Mouse (Mus musculus) adrenal gland, postnatal 25 days (tissue): ENCODE data around the gene Lcp2. TPM values are rescaled to one million over a fixed set of nuclear protein-coding genes. Genes with fewer than 3 reads are reported as not detected.

ENCODE experiments used
- DNase-seq: peaks from one replicate; pipeline ENCODE4 v3.0.0; 2021; ENCODE audit warnings: mixed read lengths
- total RNA-seq: library from RNA; stranded (reverse); gene quantifications from 2 replicates; pipeline ENCODE4 v1.2.3, GENCODE M21; 2021

Lcp2 gene
- total RNA-seq, 1 experiment from 2014 or later: 3.0 TPM

DNA sequence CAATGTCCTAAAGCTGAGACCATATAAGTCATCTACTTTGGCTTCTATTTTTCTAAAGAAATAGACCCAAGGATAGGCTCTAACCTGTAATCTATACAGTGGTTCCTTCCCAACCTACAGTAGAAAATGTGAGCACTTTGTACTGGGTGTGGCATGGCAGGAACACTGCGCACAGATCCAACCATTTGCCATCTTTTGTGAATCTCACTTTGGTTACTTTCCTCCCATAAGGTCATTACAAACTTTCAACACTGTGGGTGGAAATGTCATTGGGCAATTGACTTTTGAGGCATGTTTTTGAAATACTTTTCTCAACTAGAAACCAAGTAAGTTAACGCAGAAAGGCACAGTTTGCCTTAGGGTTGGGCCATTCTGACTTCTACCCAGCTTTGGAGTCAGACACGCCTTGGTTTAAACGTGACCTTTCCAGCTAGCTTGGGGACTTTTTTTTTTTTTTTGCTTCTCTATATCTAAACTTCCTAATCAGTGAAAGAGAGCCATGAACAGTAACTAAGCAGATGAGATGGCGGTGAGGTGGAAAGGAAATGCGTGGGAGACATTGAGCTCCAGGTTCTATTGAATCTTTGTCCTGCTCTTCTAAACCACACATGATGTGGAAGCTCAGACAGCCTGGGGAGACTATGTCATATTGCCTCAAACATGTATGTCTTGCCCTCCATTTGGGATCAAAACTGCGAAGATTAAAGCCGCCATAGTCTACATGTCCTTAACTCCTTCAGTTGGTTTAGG lies 1.8 kb downstream of the Lcp2 start:
- no peak for DNase-seq

DNA sequence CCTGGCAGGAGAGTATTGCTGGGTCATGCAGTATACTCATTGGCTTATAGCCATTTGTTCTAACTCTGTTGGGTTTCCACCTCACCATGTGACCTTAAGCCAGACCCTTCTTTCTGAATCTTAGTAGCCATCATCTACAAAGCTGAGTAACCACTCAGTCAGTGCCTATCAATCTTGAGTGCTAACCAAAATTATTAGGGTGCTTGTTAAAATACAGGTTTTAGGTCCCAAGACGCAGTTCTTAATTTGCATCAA lies 2.3 kb downstream of the Lcp2 start:
- no peak for DNase-seq

DNA sequence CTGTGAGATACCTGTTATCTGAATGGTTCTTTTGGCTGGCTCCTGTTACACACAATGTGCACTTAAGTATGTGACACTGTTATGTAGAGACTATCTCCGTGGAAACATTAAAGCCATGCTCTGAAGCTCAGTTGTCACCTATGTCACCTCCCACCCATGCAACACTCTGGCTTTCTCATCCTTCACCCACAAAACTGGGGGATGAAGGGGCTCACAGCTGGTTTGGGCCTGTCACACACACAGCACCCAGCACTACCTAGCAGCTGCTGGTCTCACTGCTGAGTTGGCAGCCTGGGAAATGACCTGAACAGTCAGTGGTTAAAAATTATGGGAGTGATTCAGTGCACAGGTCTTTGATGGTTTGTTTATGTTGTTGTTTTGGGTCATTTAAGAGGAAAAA lies 3.3 kb downstream of the Lcp2 start:
- no peak for DNase-seq

DNA sequence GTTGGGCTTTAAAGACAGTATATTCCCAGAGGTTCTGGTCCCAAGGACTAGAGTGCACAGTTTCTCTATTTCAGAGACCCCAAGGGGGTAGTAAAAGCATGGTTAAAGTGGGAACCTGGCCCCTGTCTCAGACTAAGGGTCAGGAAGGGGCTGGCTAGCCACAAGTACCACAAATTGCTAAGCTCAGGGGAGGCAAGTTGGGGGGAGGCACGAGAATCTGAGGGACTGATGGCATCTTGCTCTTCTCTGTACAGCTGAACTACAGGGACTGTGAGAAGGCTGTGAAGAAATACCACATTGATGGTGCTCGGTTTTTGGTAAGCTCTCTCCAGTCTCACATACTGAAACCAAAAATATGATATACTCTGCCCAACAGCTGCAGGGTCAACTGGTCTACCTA lies 3.9 kb downstream of the Lcp2 start:
- DNase-seq: no peak

DNA sequence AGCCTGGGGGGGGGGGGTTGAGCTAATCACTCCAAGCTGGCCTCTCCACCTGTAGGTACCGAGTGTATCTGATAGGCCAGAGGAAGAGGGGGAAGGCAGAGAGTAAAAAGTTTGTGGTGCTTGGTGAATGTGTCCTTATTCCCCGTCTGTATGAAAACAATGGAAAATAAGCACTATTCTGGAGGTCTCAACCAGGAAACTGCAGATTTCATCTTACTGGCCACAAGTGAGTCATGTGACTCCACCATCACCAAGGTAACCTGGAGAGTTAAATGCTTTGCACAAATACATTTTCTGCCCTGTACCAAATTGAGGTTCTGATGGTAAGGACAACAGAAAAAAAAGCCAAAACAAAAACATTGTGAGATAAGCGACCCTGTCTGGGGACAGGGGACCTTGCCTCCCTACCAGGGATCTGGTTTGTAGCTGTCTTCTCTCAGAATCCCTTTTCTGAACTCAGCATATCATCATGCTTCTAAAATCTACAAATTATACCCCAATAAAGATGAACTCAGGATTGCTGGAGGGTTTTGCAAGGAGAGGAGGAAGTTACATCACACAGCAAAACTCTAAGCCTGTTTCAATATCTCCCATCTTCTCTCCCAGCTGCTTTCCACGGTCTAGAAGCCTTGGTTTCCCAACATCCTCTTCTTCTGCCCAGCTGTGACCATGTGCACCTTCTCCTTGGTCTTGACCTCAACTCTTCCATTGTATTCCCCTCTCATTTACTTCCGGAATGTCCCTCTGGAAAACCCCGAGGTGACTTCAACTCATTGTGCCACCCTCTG lies 6.5 kb downstream of the Lcp2 start:
- DNase-seq: no peak

DNA sequence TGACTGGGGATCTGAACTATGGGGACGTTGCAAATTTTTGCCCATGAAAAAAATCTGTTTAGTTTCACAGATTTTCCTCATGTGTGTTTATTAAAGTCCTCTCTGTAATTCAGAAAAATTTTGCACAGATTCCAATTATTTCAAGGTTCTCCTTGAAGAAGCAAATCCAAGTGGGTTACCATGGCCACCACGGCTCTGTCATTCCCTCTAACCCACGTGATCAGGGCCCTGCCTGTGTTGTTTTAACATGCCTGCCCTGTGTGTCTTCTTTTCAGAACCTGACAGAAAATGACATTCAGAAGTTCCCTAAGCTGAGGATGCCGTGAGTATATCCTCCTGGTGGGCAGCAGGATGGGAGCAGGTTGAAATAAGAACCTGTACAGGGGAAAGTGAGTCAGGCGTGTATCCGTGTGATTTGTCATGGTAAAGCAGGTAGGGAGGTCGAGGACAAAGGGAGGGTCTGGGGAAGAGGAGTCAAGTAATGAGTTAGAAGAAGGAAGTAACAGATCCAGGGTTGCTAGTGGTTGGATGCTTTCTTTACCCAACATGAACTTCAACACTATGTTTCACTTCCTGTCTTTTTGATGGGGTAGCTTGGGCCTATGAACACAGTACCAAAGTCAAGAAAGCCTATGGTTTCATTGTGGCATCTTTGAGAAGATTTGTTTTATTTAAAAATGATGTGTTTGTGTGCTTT lies 7.5 kb downstream of the Lcp2 start:
- DNase-seq: no peak

DNA sequence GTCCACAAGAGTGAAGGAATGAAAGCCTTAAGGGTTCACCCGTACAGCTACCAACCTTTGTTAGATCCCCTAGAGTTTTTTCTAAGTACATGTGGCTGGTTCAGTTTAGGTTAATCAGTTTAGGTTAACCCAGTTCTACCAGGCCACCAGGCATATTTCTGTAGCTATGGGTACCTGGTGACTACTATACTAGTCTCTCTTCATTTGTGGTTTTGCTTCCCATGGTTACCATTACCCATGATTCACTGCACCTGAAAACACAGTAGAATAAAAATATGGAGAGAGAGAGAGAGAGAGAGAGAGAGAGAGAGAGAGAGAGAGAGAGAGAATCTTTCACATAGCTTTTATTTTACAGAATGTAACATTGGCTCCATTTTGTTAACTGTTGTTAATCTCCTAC lies 10.0 kb downstream of the Lcp2 start:
- DNase-seq: no peak

DNA sequence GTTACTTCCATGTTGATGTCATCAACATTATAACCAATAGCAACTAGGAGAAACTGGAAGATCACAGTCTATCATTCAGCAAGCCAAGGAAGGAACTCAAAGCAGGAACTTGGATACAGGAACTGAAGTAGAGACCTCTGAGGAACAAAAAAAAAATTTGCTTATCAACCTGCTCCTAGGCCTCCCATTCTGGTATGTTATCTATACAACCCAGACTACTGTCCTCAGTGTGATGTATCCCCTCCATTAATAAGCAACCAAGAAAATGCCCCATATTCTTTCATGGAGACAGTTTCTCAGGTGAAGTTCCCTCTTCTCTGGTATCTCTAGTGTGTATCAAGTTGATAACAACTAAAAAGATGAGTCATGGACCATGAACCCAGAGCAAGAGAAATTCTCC lies 11.6 kb downstream of the Lcp2 start:
- DNase-seq: no peak

DNA sequence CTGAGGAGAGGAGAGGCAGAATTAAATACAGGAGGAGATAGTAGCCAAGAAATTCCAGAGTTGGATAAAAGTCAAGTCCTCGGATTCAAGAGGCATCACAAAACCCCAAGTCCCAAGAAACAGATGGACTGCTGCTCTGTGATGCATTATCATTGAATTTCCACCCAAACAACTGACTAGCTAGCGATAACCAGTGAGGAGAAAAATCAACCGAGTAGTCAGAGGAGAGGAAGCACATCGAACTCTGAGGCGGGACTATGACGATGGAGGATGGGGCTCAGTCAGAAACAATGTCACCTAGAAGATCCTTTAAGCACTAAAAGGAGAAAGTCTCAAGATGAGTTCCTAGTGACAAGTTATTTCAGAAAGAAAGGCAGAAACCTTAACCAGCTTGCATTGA lies 12.2 kb downstream of the Lcp2 start:
- no peak for DNase-seq

DNA sequence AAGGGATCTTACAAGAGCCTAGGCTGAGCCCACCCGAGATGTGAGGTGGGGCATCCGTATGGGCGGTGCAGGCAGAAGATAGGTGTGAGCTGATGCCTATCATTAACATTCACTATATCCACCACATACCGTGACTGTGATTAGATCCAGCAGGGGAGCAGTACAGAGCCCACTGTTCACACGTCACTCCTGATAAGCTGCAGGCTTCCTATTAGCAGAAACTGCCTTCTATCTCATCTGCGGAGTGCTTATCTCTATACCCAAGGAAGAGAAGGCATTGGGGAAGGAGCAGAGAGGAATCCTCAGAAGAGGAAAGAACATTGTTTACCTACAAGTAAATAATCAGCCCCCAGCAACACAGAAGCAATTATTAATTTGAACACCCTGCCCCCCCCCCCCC lies 15.0 kb downstream of the Lcp2 start:
- DNase-seq: no peak

DNA sequence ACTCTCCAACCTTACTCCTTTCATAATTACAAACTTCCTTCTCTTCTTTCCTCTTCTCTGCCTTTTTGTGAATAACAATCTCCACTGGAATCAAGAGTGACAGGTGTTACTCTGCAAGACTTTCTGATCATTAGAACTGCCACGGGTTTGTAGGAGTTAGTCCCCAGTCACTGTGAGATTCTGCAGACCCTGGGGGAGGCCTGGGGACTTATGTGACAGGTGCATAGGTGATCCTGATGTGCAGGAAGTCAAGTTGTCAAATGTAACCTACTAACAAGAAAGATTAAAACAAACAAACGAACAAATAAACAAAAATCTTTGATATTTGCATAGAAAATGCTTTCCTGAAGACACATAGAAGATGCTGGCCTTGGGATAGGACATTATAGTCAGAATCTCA lies 16.5 kb downstream of the Lcp2 start:
- no peak for DNase-seq

DNA sequence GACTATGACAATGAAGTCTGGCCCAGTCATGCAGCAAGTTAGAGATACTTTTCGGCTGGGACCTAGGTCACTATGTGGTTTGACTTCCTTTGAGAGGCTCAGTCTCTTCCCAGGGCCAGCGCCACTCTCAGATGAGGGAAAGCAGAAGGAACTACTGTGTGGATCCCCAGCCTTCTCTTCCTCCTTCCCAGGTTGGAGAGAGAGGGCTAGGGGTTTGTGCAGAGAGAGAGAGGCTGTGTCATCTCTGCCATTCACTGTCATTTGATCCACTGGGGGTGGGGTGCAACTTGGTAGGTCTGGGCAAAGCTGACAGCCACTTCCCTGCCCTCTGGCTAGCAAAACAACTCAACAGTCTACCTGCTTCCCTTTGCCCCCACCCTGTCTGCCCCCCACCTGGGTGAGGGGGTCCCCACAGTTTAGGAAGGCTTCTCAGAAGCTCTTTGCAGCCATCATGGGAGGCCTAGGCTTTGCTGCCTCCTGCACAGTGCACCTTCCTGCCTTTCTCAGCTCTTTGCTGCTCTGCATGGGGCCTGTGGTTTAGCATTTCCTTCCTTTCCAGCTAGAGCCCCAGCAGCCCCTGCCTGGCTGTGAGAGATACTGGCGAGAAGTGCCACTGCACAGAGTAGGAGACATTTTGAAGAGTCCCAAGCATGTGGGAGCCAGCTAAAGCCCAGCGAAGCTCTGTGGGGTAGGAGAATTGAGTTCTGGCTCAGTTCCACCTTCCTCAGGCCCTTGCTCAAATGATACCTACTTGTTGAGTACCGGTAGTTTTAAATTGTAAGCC lies 17.2 kb downstream of the Lcp2 start:
- no peak for DNase-seq

DNA sequence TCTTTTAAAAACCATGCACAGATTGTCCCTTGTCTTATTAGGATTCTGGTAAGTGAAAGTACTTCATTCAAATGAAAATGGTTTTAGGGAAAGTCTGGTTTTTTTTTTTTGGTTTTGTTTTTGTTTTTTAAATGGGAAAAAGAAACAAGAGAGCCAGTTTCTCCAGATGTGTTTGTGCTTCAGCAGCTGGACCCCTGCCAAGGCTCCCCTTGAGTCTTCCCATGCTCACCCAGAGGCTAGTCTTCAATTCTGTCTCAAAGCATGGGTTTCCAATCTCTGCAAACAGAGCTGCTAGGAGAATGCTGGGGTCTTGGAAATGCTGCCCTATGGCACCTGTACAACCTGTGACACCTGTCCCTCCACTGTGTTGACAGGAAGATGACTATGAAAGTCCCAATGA lies 23.9 kb downstream of the Lcp2 start:
- DNase-seq: no peak

DNA sequence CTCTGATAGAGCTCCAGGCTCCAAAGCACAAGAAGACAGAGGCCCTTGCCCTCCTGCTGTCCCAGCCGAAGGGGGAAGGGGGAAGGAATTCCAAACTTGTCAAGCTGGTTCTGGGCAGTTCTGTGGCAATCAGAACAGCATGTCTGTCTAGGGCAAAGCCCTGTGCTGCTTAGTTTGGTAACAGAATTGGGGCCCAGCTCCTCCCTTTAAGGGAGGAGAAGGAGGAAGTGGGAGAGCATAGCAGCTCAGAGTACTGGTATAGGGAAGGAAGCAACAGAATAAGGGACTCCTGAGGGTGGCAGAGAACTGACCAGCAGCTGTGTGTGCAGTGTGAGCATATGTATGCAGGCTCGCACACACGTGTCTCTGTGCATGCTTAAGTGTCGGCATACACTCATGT lies 25.6 kb downstream of the Lcp2 start:
- no peak for DNase-seq

DNA sequence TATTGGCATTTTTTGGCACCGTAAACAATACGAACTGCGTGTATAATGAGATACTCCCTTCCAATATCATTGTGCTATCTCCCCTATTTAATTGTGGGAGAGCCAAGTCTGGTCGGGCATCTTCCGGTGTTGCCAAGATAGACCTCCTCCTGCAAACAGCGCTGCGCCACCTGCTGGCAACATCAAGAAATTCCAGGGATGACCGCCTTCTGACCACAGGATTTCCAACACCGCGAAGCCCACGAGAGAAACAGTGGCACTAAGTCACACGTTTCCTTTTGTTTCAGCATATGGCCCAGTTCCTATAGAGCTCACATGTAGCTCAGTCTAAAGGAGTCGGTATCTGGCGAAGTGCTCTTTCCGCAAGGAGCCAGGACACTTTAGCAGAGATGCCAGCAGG lies 27.1 kb downstream of the Lcp2 start:
- DNase-seq: peak; percentile 69

DNA sequence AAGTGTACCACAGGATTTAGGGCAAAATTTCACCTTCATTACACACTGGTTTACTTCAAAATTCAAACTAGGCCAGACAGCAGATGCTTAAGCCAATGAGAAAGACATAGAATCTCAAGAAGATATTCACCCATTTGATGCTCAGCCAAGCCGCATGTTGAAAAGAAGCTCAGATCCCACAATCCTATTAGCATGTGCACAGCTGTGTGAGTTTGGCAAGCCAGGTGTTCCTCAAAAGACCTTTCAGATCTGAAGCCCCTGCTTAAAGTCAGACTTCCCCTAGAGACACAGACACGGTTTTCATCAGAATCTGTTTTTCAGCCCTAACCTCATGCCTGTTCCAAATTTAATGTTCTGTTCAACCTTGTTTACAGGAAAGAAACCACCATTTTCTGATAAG lies 31.1 kb downstream of the Lcp2 start:
- no peak for DNase-seq

DNA sequence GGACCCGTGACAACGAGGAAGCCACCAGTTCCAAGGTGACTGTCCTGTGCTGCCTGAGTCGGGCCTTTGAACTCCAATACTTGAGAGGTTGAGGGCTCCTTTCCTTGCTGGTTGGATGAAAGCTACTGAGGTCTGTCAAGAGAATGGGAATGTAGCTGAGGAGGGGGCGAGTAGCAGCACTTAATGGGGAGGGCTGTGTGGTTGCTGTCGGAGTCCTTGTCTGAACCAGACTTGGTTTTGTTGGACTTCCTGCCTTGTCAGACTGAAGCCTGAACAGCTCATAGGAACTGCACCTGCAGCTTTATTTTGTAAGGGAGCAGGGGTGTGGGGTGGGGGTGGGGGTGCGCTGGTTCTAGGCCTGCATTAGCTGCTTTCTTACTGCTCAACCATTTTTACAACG lies 31.9 kb downstream of the Lcp2 start:
- DNase-seq: no peak

DNA sequence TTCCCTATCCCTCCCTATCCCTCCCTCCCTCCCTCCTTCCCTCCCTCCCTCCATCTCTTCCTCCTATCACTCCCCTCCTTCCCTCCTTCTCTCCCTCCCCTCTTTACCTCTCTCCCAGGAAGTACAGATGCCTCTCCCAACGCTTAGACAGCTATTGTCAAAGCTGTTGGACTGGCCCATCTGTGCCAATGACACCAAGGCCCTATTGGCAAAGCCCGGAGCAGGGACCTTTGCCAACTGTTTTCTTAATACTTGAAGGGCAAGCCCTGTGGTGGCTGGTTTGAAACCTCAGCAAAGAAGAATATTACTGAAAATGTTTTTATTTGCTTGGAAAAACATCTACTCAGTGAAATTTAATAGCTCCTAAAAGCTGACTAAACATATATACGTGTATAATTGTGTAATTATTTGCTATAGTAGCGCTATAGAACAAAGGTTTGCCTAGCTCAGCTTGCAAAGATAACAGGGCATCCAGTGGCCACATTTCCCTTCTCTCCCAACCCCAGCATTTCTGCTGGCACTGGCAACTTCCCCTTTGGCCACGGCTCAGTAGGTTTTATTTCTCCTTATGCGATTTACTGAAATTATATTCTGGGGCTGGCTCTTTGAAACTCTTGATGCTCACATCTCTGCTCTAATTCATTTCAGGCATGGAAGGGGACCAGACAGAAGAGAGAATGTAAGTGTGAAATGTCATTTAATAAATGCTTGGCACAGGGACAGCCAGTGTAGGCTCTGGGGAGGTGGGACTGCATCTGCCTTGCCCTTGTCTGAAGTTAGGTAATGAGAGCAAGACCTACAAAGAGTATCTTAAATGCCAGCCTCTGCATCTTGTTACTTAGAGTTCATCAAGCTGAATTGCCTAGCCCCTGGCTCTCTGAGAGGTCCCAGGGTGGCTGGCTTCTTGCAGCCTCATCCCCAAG lies 33.1 kb downstream of the Lcp2 start:
- DNase-seq: peak; percentile 34

DNA sequence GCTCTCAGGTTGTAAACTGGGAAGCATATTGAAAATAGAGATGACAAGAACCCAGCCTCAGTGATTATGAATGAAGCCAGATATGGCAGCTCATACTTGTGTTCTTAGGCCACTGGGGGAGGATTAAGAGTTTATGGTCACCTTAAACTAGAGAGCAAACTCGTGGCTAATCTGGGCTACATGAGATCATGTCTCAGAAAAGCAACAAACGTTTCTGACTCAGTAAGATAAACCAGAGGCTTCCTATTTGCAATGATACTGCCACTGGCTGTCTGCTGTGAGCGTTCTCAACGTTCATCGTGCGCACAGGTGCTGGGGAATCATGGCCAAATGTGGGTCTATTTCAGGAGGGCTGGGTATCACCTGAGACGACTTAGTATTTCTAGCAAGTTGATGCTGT lies 37.1 kb downstream of the Lcp2 start:
- no peak for DNase-seq

DNA sequence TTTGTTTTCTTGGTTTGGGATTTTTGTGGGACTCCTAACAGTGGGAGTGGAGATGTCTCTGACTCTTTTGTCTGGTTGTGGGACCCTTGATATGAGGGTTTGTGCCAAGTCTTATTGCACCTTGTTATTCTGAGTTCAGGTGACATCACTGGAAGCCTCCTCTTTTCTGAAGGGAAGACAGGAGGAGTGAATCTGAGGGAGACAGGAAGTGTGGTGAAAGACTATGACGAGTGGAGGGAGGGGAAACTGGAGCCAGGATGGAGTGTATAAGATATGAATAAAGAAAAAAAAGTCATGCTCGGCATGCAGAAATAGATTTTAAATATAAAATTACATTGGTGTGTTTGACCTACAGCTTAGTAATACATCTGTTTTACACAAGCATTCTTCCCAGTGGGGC lies 37.9 kb downstream of the Lcp2 start:
- DNase-seq: no peak

DNA sequence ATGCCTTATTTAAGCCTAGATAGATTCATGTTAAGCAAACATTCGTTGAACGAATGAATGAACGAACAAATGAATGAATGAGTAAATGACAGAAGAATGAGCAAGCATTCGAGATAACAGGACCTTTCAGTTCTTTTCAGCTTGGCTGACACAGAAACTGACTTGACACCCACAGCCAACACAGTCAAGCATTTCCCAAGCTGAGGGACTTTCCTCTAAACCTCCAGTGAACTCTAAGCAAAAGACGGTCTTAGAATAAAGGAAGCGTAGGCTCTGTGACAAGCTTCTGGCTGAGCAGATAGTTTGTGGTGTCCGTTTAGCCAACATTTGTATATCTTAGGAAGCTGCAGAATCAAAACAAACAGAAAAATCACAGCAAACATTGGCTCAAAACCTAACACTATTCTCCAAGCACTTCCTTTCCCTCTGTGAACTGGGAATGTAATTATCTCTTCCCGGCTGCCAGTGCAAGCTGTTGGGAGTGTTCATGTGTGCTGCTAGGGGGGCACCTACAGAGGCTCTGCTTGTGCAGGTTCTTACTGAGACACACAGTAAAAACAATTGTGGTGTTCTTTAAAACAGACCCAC lies 39.5 kb downstream of the Lcp2 start:
- DNase-seq: no peak
